Mouse (Mus musculus) fat pad, adult 2 months (tissue): ENCODE data around the gene Mageb1.
"Not testable (repeated sequence)": the region's sequence is repeated elsewhere in the genome, so short reads cannot be mapped to it uniquely, and the experiment has no call there.

Experiments used
- DNase-seq: peaks from one replicate; pipeline ENCODE4 v3.0.0-alpha.2; 2011; ENCODE audit warnings: low read depth, low spot score; ENCODE audit errors: extremely low read depth

The Mageb1 gene

DNA sequence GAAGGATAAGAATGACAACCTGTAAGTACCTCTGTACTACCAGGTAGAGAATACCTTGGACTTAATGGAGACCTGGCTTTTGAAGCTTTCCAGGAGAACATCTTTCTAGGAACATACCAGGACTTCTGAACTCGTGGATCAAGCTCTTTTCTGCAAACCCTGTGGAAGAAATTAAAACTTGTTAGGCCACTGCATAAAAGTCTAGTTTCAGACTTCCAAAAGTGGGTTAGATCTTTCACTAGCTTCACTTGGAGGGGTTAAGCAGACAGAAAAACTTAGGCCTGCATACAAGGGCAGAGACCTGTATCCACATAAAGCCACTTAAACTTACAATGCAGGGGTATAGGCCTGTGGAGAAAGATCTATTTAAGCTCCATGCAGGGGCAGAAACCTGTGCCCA, at the start of gene Mageb1:
Gene Mageb1 (minus strand): TSS at position 101 of the 400 bp plus-strand sequence.
- not testable (repeated sequence) for DNase-seq
